Mouse (Mus musculus): ENCODE results near the gene Zfy1. TPM values are rescaled to one million over a fixed set of nuclear protein-coding genes. Genes with fewer than 3 reads are reported as not detected.
A peak's percentile ranks its signal among the peaks of the same experiment; 100 is the strongest.
"Not testable (repeated sequence)": the region's sequence is repeated elsewhere in the genome, so short reads cannot be mapped to it uniquely, and the experiment has no call there.

Gene Zfy1
- not detected in 2 replicates for polyA plus RNA-seq (2016; fragmentation: Nextera tagmentation; extraction: Ambion mirVana)

DNA sequence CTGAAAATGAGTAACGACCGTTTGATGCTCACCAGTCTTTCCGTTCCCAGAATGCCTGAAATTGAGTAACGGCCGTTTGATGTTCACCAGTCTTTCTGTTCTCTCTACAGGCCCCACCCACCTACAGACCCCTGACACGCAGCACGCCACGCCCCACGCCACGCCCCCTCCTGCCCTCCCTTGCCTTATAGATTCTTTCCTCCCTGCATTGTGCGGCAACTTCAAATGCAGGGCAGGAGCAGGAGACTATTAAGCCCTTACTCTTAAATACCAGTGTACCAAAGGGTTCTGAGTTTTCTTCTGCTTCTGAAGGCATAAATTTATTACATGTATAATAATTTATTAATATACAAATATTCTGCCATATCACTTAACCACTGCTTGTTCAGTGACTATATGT, at the start of gene Zfy1:
Gene Zfy1, minus strand, starts transcription at position 101 of the 400 bp plus-strand sequence.
- H3K4me1 ChIP-seq; H3K4me2 ChIP-seq; H3K27ac ChIP-seq; H3K4me3 ChIP-seq; H3K9ac ChIP-seq; ATAC-seq; H3K27me3 ChIP-seq (replicated peaks); H3K36me3 ChIP-seq; H3K9me3 ChIP-seq (replicated peaks): not testable (repeated sequence)
- no CpG with 5 or more reads among the region's 11 CpGs for WGBS (ENCODE audit: insufficient replicate concordance)

DNA sequence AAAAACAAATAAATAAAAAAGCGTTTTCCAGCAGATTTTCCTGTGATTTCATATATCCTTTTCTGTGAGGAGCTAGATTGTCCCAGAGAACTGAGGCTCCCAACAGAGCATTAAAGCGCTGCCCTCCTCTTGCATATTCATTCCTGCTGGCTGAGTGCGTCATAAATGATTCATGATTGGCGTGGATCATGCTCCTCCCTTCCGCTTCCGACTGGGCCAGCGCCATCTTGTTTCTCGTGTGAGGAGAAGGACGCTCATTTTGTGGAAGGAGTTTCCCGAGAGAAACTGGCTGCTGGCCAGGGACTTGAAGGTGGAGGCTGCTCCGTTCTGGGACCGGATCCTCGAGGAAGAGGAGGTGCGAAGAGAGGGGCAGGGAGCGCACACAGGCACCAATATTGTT, 21.2 kb upstream of the Zfy1 start, which contains the start of gene Uba1y:
Gene Uba1y, plus strand, starts transcription at position 254 of the 400 bp plus-strand sequence.
- no peaks in the 10 kb centered on the region for H3K9me3 ChIP-seq (replicated peaks)
- H3K9ac ChIP-seq = no peak within 1 kb of the TSS
- H3K27ac ChIP-seq = no peak within 1 kb of the TSS
- no peak within 1 kb of the TSS for H3K4me2 ChIP-seq
- H3K27me3 ChIP-seq (replicated peaks) = no peaks in the 10 kb centered on the region
- 81% methylated on average over 14 of the region's 15 CpGs for WGBS (ENCODE audit: insufficient replicate concordance)
- ATAC-seq = no peak
- no peaks in the 10 kb centered on the region for H3K36me3 ChIP-seq
- no peaks in the 10 kb centered on the region for H3K4me1 ChIP-seq
- H3K4me3 ChIP-seq = no peak within 1 kb of the TSS

DNA sequence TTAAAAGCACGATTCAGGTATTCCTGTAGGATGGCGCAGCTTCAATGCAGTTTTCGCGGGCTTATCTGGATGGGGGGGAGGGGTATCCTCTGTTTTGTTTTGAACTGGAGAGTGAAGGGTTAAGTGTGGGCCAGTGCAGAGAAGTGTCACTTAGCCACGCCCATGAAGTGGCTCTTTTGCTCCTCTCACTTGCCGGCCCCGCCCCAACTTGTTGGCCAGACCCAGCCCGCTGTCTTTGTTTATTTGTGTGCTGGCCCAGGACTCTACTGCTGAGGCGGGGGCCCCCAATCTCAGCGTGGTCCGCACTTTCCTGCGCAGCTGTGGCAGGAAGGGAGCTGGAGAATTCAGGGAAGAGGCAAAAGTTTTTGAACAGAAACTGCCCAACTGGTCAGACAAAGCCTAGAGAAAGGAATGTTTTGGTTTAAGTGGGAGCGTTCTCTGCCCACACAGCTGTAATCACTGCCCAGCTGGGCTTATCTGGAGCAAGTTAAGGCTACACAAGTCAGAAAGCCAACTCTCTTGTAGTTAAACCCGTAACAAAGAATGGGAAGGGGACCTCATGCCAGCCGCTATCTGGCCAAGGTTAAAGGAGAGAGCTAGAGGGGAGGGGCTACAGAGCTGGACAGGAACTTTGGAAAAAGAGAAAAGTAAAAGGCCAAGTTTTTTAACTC, 11.9 kb upstream of the Zfy1 start:
- Histone ChIP-seq H3K4me1 (no peaks in the 10 kb centered on the region), H3K27ac (no peak overlapping the region), H3K9me3 (replicated peaks) (no peaks in the 10 kb centered on the region), H3K4me3 (no peak overlapping the region), H3K27me3 (replicated peaks) (no peaks in the 10 kb centered on the region), H3K36me3 (no peaks in the 10 kb centered on the region), H3K9ac (no peak overlapping the region), H3K4me2 (peak overlapping the region; percentile 8; the same call in 1 of the 2 replicates)
- ATAC-seq = peak; percentile 42; the same call in 1 of the 2 replicates
- WGBS (ENCODE audit: insufficient replicate concordance) = 1% methylated on average over 8 of the region's 15 CpGs

Other genes with a start within 250 kb of the Zfy1 start
- gene Uba1y, start 21.2 kb upstream of the Zfy1 start, polyA plus RNA-seq (2016; fragmentation: Nextera tagmentation; extraction: Ambion mirVana) = not detected in 2 replicates
- 4.0 and 4.4 TPM in 2 replicates for gene Kdm5d, start 100.4 kb upstream of the Zfy1 start, polyA plus RNA-seq (2016; fragmentation: Nextera tagmentation; extraction: Ambion mirVana)
- gene Eif2s3y, start 213.1 kb upstream of the Zfy1 start, polyA plus RNA-seq (2016; fragmentation: Nextera tagmentation; extraction: Ambion mirVana) = 19.9 and 23.8 TPM in 2 replicates

Data from liver, embryonic 12.5 days (tissue).